Mouse (Mus musculus) lung, adult 2 months (tissue): ENCODE results near the gene Shank2. TPM values are rescaled to one million over a fixed set of nuclear protein-coding genes. Genes with fewer than 3 reads are reported as not detected.

Experiments
- DNase-seq: peaks from one replicate; pipeline ENCODE4 v3.0.0; 2022
- H3K4me1 ChIP-seq: fragments of 200-500 bp; 2 replicates; pipeline ENCODE4 v1.6.1; 2011; ENCODE audit warnings: low read length; ENCODE audit not compliant: control insufficient read depth, insufficient read depth
- H3K4me3 ChIP-seq: fragments of 200-500 bp; replicated peaks from 2 replicates; pipeline ENCODE3; 2011; ENCODE audit warnings: low read depth, mild to moderate bottlenecking, control low read depth, low read length; ENCODE audit errors: extremely low read depth
- CTCF ChIP-seq: fragments of 200-500 bp; IDR thresholded peaks from 2 replicates; pipeline ENCODE4 v1.5.1; 2011; ENCODE audit warnings: mild to moderate bottlenecking, low read length, control low read depth; ENCODE audit not compliant: insufficient read depth
- POLR2A ChIP-seq: fragments of 200-500 bp; IDR thresholded peaks from 2 replicates; pipeline ENCODE4 v1.6.1; 2011; ENCODE audit warnings: low read depth, mild to moderate bottlenecking, control low read depth, low read length, borderline replicate concordance; ENCODE audit errors: extremely low read depth
- WGBS: fragments of 180-500 bp; shearing (Covaris S2); methylation state at CpG from one replicate; pipeline ENCODE4 v1.1.7; 2018; 5-methylcytosine and 5-hydroxymethylcytosine counted together
- polyA plus RNA-seq: library from polyadenylated mRNA; depleted of rRNA; stranded (reverse); fragments of >200 nt; gene quantifications from 2 replicates; pipeline ENCODE4 v1.2.3, GENCODE M21; 2012; rRNA removed

Shank2 gene
- polyA plus RNA-seq, result 3.4 and 3.5 TPM in 2 replicates

DNA sequence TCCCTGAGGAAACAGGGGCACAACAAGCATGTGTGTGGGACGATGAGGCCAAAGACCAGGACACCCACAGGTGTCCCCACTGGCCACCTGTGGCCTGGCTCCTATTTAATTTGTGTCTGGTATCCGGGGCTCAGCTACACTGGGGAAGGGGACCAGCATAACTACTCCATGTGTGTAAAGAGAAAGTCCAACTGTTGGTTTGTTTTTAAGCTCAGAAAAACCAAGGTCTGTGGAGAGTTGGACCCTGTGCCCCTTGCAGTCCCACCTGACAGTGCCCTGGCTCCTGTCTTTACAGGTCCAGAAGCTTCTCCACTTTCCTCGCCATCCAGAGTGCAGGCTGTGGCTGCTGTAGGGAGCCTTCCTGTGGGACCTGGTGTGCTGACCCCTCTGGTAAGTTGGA, at the start of gene Shank2:
TSS of gene Shank2 (plus strand) at position 301 of the 400 bp plus-strand sequence.
- no peak for DNase-seq
- TF ChIP-seq CTCF (no peak), POLR2A (no peak)
- no peaks in the 10 kb centered on the region for H3K4me1 ChIP-seq
- 72% methylated on average over 3 of the region's 3 CpGs for WGBS
- H3K4me3 ChIP-seq, result no peak within 1 kb of the TSS

GRCm38 (mm10) chr7:143952130-143952529, 49.6 kb upstream of the Shank2 start:
- Histone ChIP-seq H3K4me3 (no peak overlapping the region), H3K4me1 (no peaks in the 10 kb centered on the region)
- no peak for TF ChIP-seq CTCF
- TF ChIP-seq POLR2A, result no peak
- WGBS, result 42% methylated on average over 2 of the region's 3 CpGs
- DNase-seq, result no peak

GRCm38 (mm10) chr7:143956575-143957295, 45.0 kb upstream of the Shank2 start:
- 78% methylated on average over 6 of the region's 6 CpGs for WGBS
- TF ChIP-seq POLR2A (no peak), CTCF (no peak)
- no peak overlapping the region for H3K4me3 ChIP-seq
- DNase-seq, result peak; percentile 25
- no peaks in the 10 kb centered on the region for H3K4me1 ChIP-seq

- no peak for TF ChIP-seq POLR2A
- no peak for TF ChIP-seq CTCF
- no peaks in the 10 kb centered on the region for H3K4me1 ChIP-seq
- DNase-seq, result peak; percentile 15
- H3K4me3 ChIP-seq, result no peak overlapping the region
- 45% methylated on average over 11 of the region's 11 CpGs for WGBS
These were observed 43.6 kb upstream of the Shank2 start for GRCm38 (mm10) chr7:143958030-143958565.

DNA sequence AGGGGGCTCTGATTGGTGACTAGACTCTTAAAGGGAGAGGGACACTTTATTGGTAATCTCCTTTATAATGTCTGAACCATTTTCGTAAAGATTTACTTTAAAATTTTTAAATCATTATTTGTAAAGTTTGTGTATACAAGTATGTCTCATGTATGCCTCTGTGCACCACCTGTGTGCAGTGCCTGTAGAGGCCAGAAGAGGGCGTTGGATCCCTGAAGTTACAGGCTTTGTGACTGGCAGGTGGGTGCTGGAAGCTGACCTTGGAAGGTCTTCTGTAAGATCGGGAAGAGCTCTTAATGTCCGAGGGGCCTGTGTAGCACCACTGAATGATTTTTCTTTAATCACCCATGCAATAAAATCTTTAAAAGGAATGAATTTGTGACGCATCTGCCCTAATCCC, 37.9 kb upstream of the Shank2 start:
- H3K4me1 ChIP-seq, result no peaks in the 10 kb centered on the region
- TF ChIP-seq POLR2A (no peak), CTCF (no peak)
- WGBS, result 85% methylated on average over 5 of the region's 5 CpGs
- no peak overlapping the region for H3K4me3 ChIP-seq
- no peak for DNase-seq

GRCm38 (mm10) chr7:143966621-143967020, 35.1 kb upstream of the Shank2 start:
- no peak for TF ChIP-seq POLR2A
- TF ChIP-seq CTCF, result no peak
- DNase-seq, result no peak
- 51% methylated on average over 7 of the region's 7 CpGs for WGBS

DNA sequence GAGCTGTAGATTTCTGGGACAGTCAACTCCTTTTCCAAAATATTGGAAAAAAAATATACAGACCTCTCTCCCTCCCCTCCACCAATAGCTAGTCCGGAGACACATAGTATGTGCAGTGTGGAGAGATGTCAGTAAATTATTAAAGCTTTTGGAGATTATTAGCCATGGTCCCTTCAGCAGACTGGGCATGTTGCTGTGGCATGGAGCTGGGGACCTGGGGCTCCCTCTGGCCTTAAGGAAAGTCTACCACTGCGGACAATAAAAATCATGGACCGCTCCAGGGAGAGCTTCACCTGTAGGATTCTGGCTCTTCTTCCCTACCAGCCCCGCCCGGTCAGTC, 24.3 kb upstream of the Shank2 start:
- no peaks in the 10 kb centered on the region for H3K4me1 ChIP-seq
- H3K4me3 ChIP-seq, result peak overlapping the region; percentile 32
- no peak for TF ChIP-seq CTCF
- no peak for TF ChIP-seq POLR2A

More at GRCm38 (mm10) chr7:143966621-143967020, 35.1 kb upstream of the Shank2 start:
- Histone ChIP-seq H3K4me1 (no peaks in the 10 kb centered on the region), H3K4me3 (no peak overlapping the region)

GRCm38 (mm10) chr7:143977831-143978682, 23.7 kb upstream of the Shank2 start:
- DNase-seq, result peak; percentile 50
- TF ChIP-seq CTCF (no peak), POLR2A (no peak)
- H3K4me1 ChIP-seq, result no peaks in the 10 kb centered on the region
- WGBS, result 1% methylated on average over 67 of the region's 67 CpGs
- H3K4me3 ChIP-seq, result peak overlapping the region; percentile 32

More for the DNA sequence above, 24.3 kb upstream of the Shank2 start:
- no peak for DNase-seq
- WGBS, result 13% methylated on average over 5 of the region's 5 CpGs

DNA sequence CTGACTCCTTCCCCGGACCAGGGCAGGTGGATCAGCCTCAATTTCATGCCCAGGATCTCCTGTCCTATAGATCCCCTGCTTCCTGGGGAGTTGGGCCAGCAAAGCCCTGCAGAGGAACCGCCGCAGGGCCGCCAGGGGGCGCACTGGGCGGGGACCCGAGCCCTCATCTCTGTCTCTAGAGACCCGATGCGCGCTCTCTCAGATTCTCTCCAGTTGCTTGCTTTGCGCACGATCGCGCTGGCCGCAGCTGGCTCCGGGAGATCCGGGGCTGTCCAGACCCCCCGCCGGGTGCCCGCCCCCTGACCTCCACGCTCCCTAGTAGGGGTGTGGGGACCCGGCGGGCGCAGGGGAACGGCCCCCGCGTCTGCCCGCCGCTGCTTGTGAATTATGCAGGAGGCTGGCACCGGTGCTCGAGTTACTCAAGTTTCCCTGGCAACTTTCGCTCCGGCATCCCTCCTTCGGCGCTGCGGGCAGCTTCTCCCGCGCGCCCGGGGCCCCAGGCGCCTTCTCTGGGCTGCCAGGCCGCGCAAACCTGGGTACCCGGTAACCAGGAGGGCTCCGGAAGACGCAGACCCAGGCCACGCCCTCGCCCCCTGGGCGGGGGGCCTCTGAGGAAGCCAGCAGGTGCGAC, 22.9 kb upstream of the Shank2 start:
- Histone ChIP-seq H3K4me3 (peak overlapping the region; percentile 30), H3K4me1 (no peaks in the 10 kb centered on the region)
- TF ChIP-seq POLR2A (no peak), CTCF (0 out of 2 replicates have a peak, but pooled peaks have one; percentile 12)
- WGBS, result 1% methylated on average over 50 of the region's 50 CpGs
- peak; percentile 54 for DNase-seq

GRCm38 (mm10) chr7:143979986-143980385, 21.7 kb upstream of the Shank2 start:
- TF ChIP-seq POLR2A (no peak), CTCF (no peak)
- 50% methylated on average over 5 of the region's 5 CpGs for WGBS
- H3K4me3 ChIP-seq, result no peak overlapping the region
- H3K4me1 ChIP-seq, result no peaks in the 10 kb centered on the region
- DNase-seq, result no peak
